Mouse (Mus musculus): ENCODE measurements around the gene Prss53. TPM values are rescaled to one million over a fixed set of nuclear protein-coding genes. Genes with fewer than 3 reads are reported as not detected.

Gene Prss53
- 0.24 TPM for polyA plus RNA-seq (2014; fragmentation: Illumina TruSeq; extraction: RNeasy Lipid Tissue Mini Kit (QIAGEN cat#74804); ENCODE audit: low read depth, low replicate concordance)

GRCm38 (mm10) chr7:127890798-127891197, at the start of gene Prss53:
Gene Prss53, minus strand, starts transcription at chr7:127890970.

GRCm38 (mm10) chr7:127929923-127930322, 39.2 kb upstream of the Prss53 start, which contains the start of gene Prss8:
Gene Prss8, minus strand, starts transcription at chr7:127930104.

GRCm38 (mm10) chr7:127912190-127912871, 21.6 kb upstream of the Prss53 start, which contains the start of gene Kat8:
Gene Kat8, plus strand, starts transcription at chr7:127912516.

GRCm38 (mm10) chr7:127903971-127904796, 13.4 kb upstream of the Prss53 start, which contains the start of gene Bckdk:
Gene Bckdk, plus strand, starts transcription at chr7:127904082.

GRCm38 (mm10) chr7:127895442-127895841, 4.7 kb upstream of the Prss53 start, which contains the start of the genes Gm21974 and Vkorc1:
Gene Gm21974, minus strand, starts transcription at chr7:127895454.
Gene Vkorc1, minus strand, starts transcription at chr7:127895617.

GRCm38 (mm10) chr7:127876467-127877348, 14.1 kb downstream of the Prss53 start, which contains the start of gene Zfp668:
Gene Zfp668, minus strand, starts transcription at chr7:127876828.

GRCm38 (mm10) chr7:127876041-127876466, 14.7 kb downstream of the Prss53 start, which contains the start of gene Zfp646:
Gene Zfp646, plus strand, starts transcription at chr7:127876221.

Other genes starting within 250 kb of the Prss53 start
- gene Bcl7c, start 182.0 kb downstream of the Prss53 start, polyA plus RNA-seq (2014; fragmentation: Illumina TruSeq; extraction: RNeasy Lipid Tissue Mini Kit (QIAGEN cat#74804); ENCODE audit: low read depth, low replicate concordance), result 0.26 TPM
- gene Ctf1, start 178.2 kb downstream of the Prss53 start, polyA plus RNA-seq (2014; fragmentation: Illumina TruSeq; extraction: RNeasy Lipid Tissue Mini Kit (QIAGEN cat#74804); ENCODE audit: low read depth, low replicate concordance), result 5.0 TPM
- not detected for gene Ctf2, start 158.8 kb downstream of the Prss53 start, polyA plus RNA-seq (2014; fragmentation: Illumina TruSeq; extraction: RNeasy Lipid Tissue Mini Kit (QIAGEN cat#74804); ENCODE audit: low read depth, low replicate concordance)
- 0.21 TPM for gene Fbxl19, start 146.4 kb downstream of the Prss53 start, polyA plus RNA-seq (2014; fragmentation: Illumina TruSeq; extraction: RNeasy Lipid Tissue Mini Kit (QIAGEN cat#74804); ENCODE audit: low read depth, low replicate concordance)
- gene Orai3, start 121.2 kb downstream of the Prss53 start, polyA plus RNA-seq (2014; fragmentation: Illumina TruSeq; extraction: RNeasy Lipid Tissue Mini Kit (QIAGEN cat#74804); ENCODE audit: low read depth, low replicate concordance), result 4.0 TPM
- 1.6 TPM for gene Setd1a, start 114.3 kb downstream of the Prss53 start, polyA plus RNA-seq (2014; fragmentation: Illumina TruSeq; extraction: RNeasy Lipid Tissue Mini Kit (QIAGEN cat#74804); ENCODE audit: low read depth, low replicate concordance)
- not detected for gene Gm49388, start 105.4 kb downstream of the Prss53 start, polyA plus RNA-seq (2014; fragmentation: Illumina TruSeq; extraction: RNeasy Lipid Tissue Mini Kit (QIAGEN cat#74804); ENCODE audit: low read depth, low replicate concordance)
- gene Hsd3b7, start 90.4 kb downstream of the Prss53 start, polyA plus RNA-seq (2014; fragmentation: Illumina TruSeq; extraction: RNeasy Lipid Tissue Mini Kit (QIAGEN cat#74804); ENCODE audit: low read depth, low replicate concordance), result 305 TPM
- gene Stx4a, start 66.7 kb downstream of the Prss53 start, polyA plus RNA-seq (2014; fragmentation: Illumina TruSeq; extraction: RNeasy Lipid Tissue Mini Kit (QIAGEN cat#74804); ENCODE audit: low read depth, low replicate concordance), result 12.3 TPM
- gene Stx1b, start 66.4 kb downstream of the Prss53 start, polyA plus RNA-seq (2014; fragmentation: Illumina TruSeq; extraction: RNeasy Lipid Tissue Mini Kit (QIAGEN cat#74804); ENCODE audit: low read depth, low replicate concordance), result 3.2 TPM
- 1.8 TPM for gene Zfp646, start 14.7 kb downstream of the Prss53 start, polyA plus RNA-seq (2014; fragmentation: Illumina TruSeq; extraction: RNeasy Lipid Tissue Mini Kit (QIAGEN cat#74804); ENCODE audit: low read depth, low replicate concordance)
- gene Zfp668, start 14.1 kb downstream of the Prss53 start, polyA plus RNA-seq (2014; fragmentation: Illumina TruSeq; extraction: RNeasy Lipid Tissue Mini Kit (QIAGEN cat#74804); ENCODE audit: low read depth, low replicate concordance), result 0.21 TPM
- not detected for gene Gm21974, start 4.5 kb upstream of the Prss53 start, polyA plus RNA-seq (2014; fragmentation: Illumina TruSeq; extraction: RNeasy Lipid Tissue Mini Kit (QIAGEN cat#74804); ENCODE audit: low read depth, low replicate concordance)
- gene Vkorc1, start 4.6 kb upstream of the Prss53 start, polyA plus RNA-seq (2014; fragmentation: Illumina TruSeq; extraction: RNeasy Lipid Tissue Mini Kit (QIAGEN cat#74804); ENCODE audit: low read depth, low replicate concordance), result 252 TPM
- 1.1 TPM for gene Bckdk, start 13.1 kb upstream of the Prss53 start, polyA plus RNA-seq (2014; fragmentation: Illumina TruSeq; extraction: RNeasy Lipid Tissue Mini Kit (QIAGEN cat#74804); ENCODE audit: low read depth, low replicate concordance)
- 8.6 TPM for gene Kat8, start 21.5 kb upstream of the Prss53 start, polyA plus RNA-seq (2014; fragmentation: Illumina TruSeq; extraction: RNeasy Lipid Tissue Mini Kit (QIAGEN cat#74804); ENCODE audit: low read depth, low replicate concordance)
- gene Prss8, start 39.1 kb upstream of the Prss53 start, polyA plus RNA-seq (2014; fragmentation: Illumina TruSeq; extraction: RNeasy Lipid Tissue Mini Kit (QIAGEN cat#74804); ENCODE audit: low read depth, low replicate concordance), result not detected
- 0.37 TPM for gene Prss36, start 55.8 kb upstream of the Prss53 start, polyA plus RNA-seq (2014; fragmentation: Illumina TruSeq; extraction: RNeasy Lipid Tissue Mini Kit (QIAGEN cat#74804); ENCODE audit: low read depth, low replicate concordance)
- 200 TPM for gene Fus, start 76.5 kb upstream of the Prss53 start, polyA plus RNA-seq (2014; fragmentation: Illumina TruSeq; extraction: RNeasy Lipid Tissue Mini Kit (QIAGEN cat#74804); ENCODE audit: low read depth, low replicate concordance)
- gene Pycard, start 102.9 kb upstream of the Prss53 start, polyA plus RNA-seq (2014; fragmentation: Illumina TruSeq; extraction: RNeasy Lipid Tissue Mini Kit (QIAGEN cat#74804); ENCODE audit: low read depth, low replicate concordance), result 0.61 TPM
- not detected for gene Trim72, start 113.0 kb upstream of the Prss53 start, polyA plus RNA-seq (2014; fragmentation: Illumina TruSeq; extraction: RNeasy Lipid Tissue Mini Kit (QIAGEN cat#74804); ENCODE audit: low read depth, low replicate concordance)
- gene Itgam, start 171.7 kb upstream of the Prss53 start, polyA plus RNA-seq (2014; fragmentation: Illumina TruSeq; extraction: RNeasy Lipid Tissue Mini Kit (QIAGEN cat#74804); ENCODE audit: low read depth, low replicate concordance), result 0.42 TPM
- not detected for gene Gm49368, start 171.7 kb upstream of the Prss53 start, polyA plus RNA-seq (2014; fragmentation: Illumina TruSeq; extraction: RNeasy Lipid Tissue Mini Kit (QIAGEN cat#74804); ENCODE audit: low read depth, low replicate concordance)
- 0.29 TPM for gene Itgax, start 238.6 kb upstream of the Prss53 start, polyA plus RNA-seq (2014; fragmentation: Illumina TruSeq; extraction: RNeasy Lipid Tissue Mini Kit (QIAGEN cat#74804); ENCODE audit: low read depth, low replicate concordance)

Measured in liver, adult 10 weeks (tissue).